Mouse (Mus musculus) lung, embryonic 14.5 days (tissue): ENCODE measurements around the gene Dohh. TPM values are rescaled to one million over a fixed set of nuclear protein-coding genes. Genes with fewer than 3 reads are reported as not detected.

Experiments
- ATAC-seq: fragments of 200-750 bp; cut with Nextera tagmentation; 2 replicates; pipeline ENCODE4 v1.8.0; 2017; ENCODE audit warnings: mild to moderate bottlenecking, moderate TSS enrichment, moderate library complexity; ENCODE audit not compliant: insufficient read depth
- DNase-seq: peaks from one replicate; pipeline ENCODE4 v3.0.0-alpha.2; 2015
- H3K27ac ChIP-seq: fragments of 300-500 bp; sonication (generic); 2 replicates; pipeline ENCODE4 v1.5.1; 2014; ENCODE audit warnings: low read depth, mild to moderate bottlenecking, moderate library complexity
- H3K27me3 ChIP-seq: fragments of 300-500 bp; sonication (generic); 2 replicates; pipeline ENCODE4 v1.6.1; 2014; ENCODE audit warnings: low read length, control low read depth; ENCODE audit not compliant: insufficient read depth
- H3K36me3 ChIP-seq: fragments of 300-500 bp; sonication (generic); 2 replicates; pipeline ENCODE4 v1.6.1; 2014; ENCODE audit warnings: control low read depth; ENCODE audit not compliant: insufficient read depth
- H3K4me1 ChIP-seq: fragments of 300-500 bp; sonication (generic); 2 replicates; pipeline ENCODE4 v1.6.1; 2014; ENCODE audit warnings: antibody characterized with exemption, control low read depth; ENCODE audit not compliant: insufficient read depth
- H3K4me2 ChIP-seq: fragments of 300-500 bp; sonication (generic); 2 replicates; pipeline ENCODE4 v1.6.1; 2014; ENCODE audit warnings: mild to moderate bottlenecking
- H3K4me3 ChIP-seq: fragments of 300-500 bp; sonication (generic); 2 replicates; pipeline ENCODE4 v1.5.1; 2014; ENCODE audit warnings: low read depth, low read length
- H3K9ac ChIP-seq: fragments of 300-500 bp; sonication (generic); 2 replicates; pipeline ENCODE4 v1.6.1; 2014
- H3K9me3 ChIP-seq: fragments of 300-500 bp; sonication (generic); 2 replicates; pipeline ENCODE4 v1.6.1; 2016; ENCODE audit warnings: low read depth, low read length, control low read depth
- CTCF ChIP-seq: IDR thresholded peaks from 2 replicates; pipeline ENCODE4 v1.5.1; 2016; ENCODE audit warnings: antibody characterized with exemption, low read depth
- WGBS: fragments of 180-500 bp; shearing (Covaris S2); extraction: QIAGEN DNeasy Blood & Tissue Kit; methylation state at CpG from one replicate; pipeline ENCODE4 v1.1.7; 2014; 5-methylcytosine and 5-hydroxymethylcytosine counted together
- polyA plus RNA-seq: library from polyadenylated mRNA; unstranded; fragments of >200 nt; fragmentation: Nextera tagmentation; extraction: Ambion mirVana; gene quantifications from 2 replicates; pipeline ENCODE4 v1.2.1, GENCODE M21; 2014

Dohh gene
- polyA plus RNA-seq, 1 experiment from 2014 or later, result 67.0 TPM

- Histone ChIP-seq H3K4me3 (no peak overlapping the region), H3K4me2 (peak overlapping the region; percentile 60), H3K9me3 (no peaks in the 10 kb centered on the region), H3K4me1 (peaks cover 28% of the 10 kb centered on the region), H3K9ac (no peak overlapping the region), H3K27ac (no peak overlapping the region), H3K36me3 (peaks cover 52% of the 10 kb centered on the region), H3K27me3 (peaks cover 8% of the 10 kb centered on the region; the same call in 1 of the 2 replicates)
- 26% methylated on average over 4 of the region's 4 CpGs for WGBS
- DNase-seq (no peak), ATAC-seq (no peak; the same call in none of the 2 replicates)
- TF ChIP-seq CTCF, result no peak
Observed at GRCm38 (mm10) chr10:81365073-81365472, 19.2 kb upstream of the Dohh start.

GRCm38 (mm10) chr10:81365672-81366476, 18.4 kb upstream of the Dohh start, which contains the start of gene 4930404N11Rik:
Gene 4930404N11Rik, minus strand, starts transcription at chr10:81365816.
- Histone ChIP-seq H3K9me3 (no peaks in the 10 kb centered on the region), H3K4me3 (peak within 1 kb of the TSS; percentile 34), H3K36me3 (peaks cover 57% of the 10 kb centered on the region), H3K4me1 (peaks cover 25% of the 10 kb centered on the region), H3K9ac (0 out of 2 replicates have a peak within 1 kb of the TSS, but pooled peaks have one; percentile 39), H3K4me2 (peak within 1 kb of the TSS; percentile 60), H3K27me3 (peaks cover 8% of the 10 kb centered on the region; the same call in 1 of the 2 replicates), H3K27ac (peak within 1 kb of the TSS; percentile 36; the same call in 1 of the 2 replicates)
- ATAC-seq (peak; percentile 2; the same call in 1 of the 2 replicates), DNase-seq (peak; percentile 56)
- WGBS, result 27% methylated on average over 12 of the region's 12 CpGs
- no peak for TF ChIP-seq CTCF

- peaks cover 8% of the 10 kb centered on the region; the same call in 1 of the 2 replicates for H3K27me3 ChIP-seq
- 73% methylated on average over 6 of the region's 6 CpGs for WGBS
- ATAC-seq, result no peak
- H3K9ac ChIP-seq, result no peak overlapping the region
- H3K9me3 ChIP-seq, result no peaks in the 10 kb centered on the region
- no peak overlapping the region for H3K4me2 ChIP-seq
- H3K36me3 ChIP-seq, result peaks cover 60% of the 10 kb centered on the region
- DNase-seq, result no peak
- peaks cover 25% of the 10 kb centered on the region for H3K4me1 ChIP-seq
- H3K4me3 ChIP-seq, result no peak overlapping the region
- H3K27ac ChIP-seq, result no peak overlapping the region
- no peak for TF ChIP-seq CTCF
Observed at GRCm38 (mm10) chr10:81366477-81367206, 17.6 kb upstream of the Dohh start.

GRCm38 (mm10) chr10:81367207-81367495, 17.1 kb upstream of the Dohh start:
- Histone ChIP-seq H3K9me3 (no peaks in the 10 kb centered on the region), H3K4me2 (no peak overlapping the region), H3K4me1 (peaks cover 22% of the 10 kb centered on the region), H3K27ac (no peak overlapping the region), H3K9ac (no peak overlapping the region), H3K27me3 (peaks cover 8% of the 10 kb centered on the region; the same call in 1 of the 2 replicates), H3K4me3 (no peak overlapping the region), H3K36me3 (peaks cover 65% of the 10 kb centered on the region)
- TF ChIP-seq CTCF, result no peak
- DNase-seq (no peak), ATAC-seq (no peak)
- 72% methylated on average over 6 of the region's 6 CpGs for WGBS

- Histone ChIP-seq H3K4me2 (no peak overlapping the region; the same call in 1 of the 2 replicates), H3K36me3 (peaks cover 62% of the 10 kb centered on the region)
- ATAC-seq, result no peak
Observed at GRCm38 (mm10) chr10:81375322-81375721, 8.9 kb upstream of the Dohh start.

GRCm38 (mm10) chr10:81376561-81377361, 7.5 kb upstream of the Dohh start:
- Histone ChIP-seq H3K27ac (no peak overlapping the region), H3K9me3 (no peaks in the 10 kb centered on the region), H3K36me3 (peaks cover 48% of the 10 kb centered on the region), H3K27me3 (no peaks in the 10 kb centered on the region), H3K4me1 (peaks cover 9% of the 10 kb centered on the region), H3K4me2 (peak overlapping the region; percentile 71), H3K9ac (peak overlapping the region; percentile 95), H3K4me3 (peak overlapping the region; percentile 89)
- no peak for ATAC-seq
- no peak for TF ChIP-seq CTCF
- 30% methylated on average over 6 of the region's 6 CpGs for WGBS
- peak; percentile 44 for DNase-seq

More at GRCm38 (mm10) chr10:81375322-81375721, 8.9 kb upstream of the Dohh start:
- no peak overlapping the region for H3K9ac ChIP-seq
- 89% methylated on average over 10 of the region's 10 CpGs for WGBS
- no peak overlapping the region for H3K4me3 ChIP-seq
- TF ChIP-seq CTCF, result no peak
- DNase-seq, result no peak
- H3K9me3 ChIP-seq, result no peaks in the 10 kb centered on the region
- no peaks in the 10 kb centered on the region for H3K27me3 ChIP-seq
- peaks cover 9% of the 10 kb centered on the region for H3K4me1 ChIP-seq
- H3K27ac ChIP-seq, result no peak overlapping the region
